Mouse (Mus musculus) cerebellum, postnatal 36 days (tissue): ENCODE data around the gene Nptx1.

Experiments
- DNase-seq, 2 experiments: peaks; one replicate each; pipeline ENCODE4 v3.0.0; 2021 to 2022; ENCODE audit warnings: mixed read lengths in 2 of 2

The Nptx1 gene

DNA sequence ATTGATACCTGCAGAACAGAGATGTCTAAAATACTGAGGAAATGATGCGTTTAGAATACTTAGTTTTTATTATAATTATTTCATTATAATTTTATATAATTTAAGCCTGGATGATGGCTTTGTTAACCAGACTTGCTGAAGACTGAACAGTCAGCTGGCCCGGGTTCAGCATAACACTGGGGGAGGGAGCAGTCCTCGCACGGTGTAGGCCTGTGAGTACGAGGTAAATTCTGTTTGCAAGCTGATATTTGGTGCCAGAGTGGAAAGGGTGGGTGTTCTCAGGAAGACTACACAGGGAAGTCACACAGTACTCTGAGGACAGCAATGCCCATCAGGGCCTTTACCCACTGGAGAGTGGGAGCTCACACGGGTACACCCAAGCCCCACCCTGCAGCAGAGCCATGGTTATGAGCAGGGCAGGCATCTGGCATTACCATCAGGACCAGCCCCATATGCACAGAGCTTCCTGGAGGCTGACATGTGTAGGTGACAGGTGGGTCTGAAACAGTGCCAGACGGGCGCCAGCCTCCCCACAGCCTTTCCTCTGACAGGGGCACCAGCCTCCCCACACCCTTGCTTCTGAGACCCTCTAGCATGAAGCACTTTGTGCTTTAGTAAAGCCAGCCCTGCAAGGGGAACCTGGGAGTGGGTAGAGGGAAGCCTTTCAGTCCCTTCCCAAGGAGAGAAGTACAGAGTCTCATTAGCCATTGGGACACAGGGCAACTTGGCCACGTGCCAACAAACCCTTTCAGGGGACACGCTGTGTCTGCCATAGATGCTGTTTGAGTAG lies 3.2 kb upstream of the Nptx1 start:
- DNase-seq: peak; percentile 39 to 51

GRCm38 (mm10) chr11:119549371-119549811 lies 1.8 kb upstream of the Nptx1 start:
- DNase-seq: peak; percentile 46 to 63

GRCm38 (mm10) chr11:119548741-119549370 lies 1.3 kb upstream of the Nptx1 start:
- peak; percentile 52 to 58 for DNase-seq

- DNase-seq: peak in 1 of 2 experiments; percentile 56
Measured at GRCm38 (mm10) chr11:119547951-119548591, 518 bp upstream of the Nptx1 start.

GRCm38 (mm10) chr11:119546496-119547182 lies 914 bp downstream of the Nptx1 start:
- DNase-seq: peak; percentile 56 to 57

GRCm38 (mm10) chr11:119545741-119546495 lies 1.6 kb downstream of the Nptx1 start:
- peak; percentile 65 to 66 for DNase-seq

- DNase-seq: no peak
Measured at GRCm38 (mm10) chr11:119545281-119545680, 2.3 kb downstream of the Nptx1 start.

DNA sequence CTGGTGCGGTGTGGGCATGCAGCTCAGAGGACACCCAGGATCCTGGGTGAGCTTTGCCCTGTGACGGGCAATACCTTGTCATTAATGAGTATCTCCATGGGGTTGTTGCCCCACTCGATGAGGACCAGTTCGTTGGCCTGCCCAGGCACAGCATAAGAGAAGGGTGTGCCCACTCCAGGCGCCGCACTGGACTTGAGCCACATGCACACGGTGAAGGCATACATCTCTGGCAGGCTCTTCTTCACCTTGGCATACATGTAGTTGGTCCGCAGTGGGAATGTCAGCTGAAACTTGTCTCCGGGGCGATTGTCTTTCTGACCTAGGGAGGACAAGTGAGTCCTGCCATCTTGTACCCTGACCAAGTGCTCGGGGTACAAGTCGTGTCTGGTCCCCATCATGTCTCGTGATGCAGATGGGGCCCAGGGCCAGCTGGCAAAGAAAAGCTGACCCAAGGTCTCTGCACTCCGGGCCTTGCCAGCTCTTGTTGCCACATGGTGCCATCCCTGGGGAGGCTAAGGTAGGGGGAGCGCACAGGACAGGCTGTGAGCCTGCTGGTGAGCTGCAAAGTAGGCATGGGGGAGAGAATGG lies 2.9 kb downstream of the Nptx1 start:
- DNase-seq: peak; percentile 74 to 77

- DNase-seq: peak in 1 of 2 experiments; percentile 38
Measured at GRCm38 (mm10) chr11:119543816-119544517, 3.6 kb downstream of the Nptx1 start.

DNA sequence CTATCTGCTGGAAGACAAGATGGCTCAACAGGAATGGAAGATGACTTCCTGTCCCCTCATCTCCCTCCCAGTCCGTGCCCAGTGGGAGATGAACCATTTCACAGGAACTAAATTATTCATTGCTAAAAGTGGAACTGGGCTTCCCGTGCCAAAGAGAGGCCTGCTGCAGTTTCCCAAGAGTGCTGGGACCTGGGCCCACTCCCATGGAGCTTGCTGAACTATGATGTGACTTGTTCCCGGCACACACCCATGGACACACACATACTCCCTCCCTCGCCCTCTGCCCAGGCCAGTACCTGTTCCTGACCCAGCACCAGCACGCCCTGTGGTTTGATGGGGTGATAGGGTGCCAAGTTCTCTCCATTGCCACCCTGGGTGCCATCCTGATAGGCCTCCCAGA lies 4.7 kb downstream of the Nptx1 start:
- DNase-seq: peak; percentile 68 to 77

DNA sequence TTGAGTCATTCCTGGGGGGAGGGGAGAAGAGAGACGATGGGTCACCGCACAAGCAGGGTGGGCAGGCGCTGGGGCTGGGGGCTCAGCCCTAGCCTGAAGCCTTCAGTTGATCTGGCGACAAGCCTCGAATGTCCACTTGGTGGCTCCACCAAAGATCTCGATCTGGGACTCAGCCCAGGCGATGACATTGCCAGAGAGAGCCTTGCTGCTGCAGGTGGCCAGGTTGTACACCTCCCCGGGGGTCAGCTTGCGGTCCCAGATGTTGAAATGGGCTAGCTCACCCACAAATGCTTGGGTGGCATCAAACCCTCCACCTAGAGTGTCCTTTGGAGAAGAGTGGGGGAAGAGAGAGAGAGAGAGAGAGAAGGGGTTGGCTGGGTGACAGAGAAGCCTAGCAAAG lies 5.2 kb downstream of the Nptx1 start:
- peak; percentile 61 to 63 for DNase-seq

- DNase-seq: peak in 1 of 2 experiments; percentile 36
Measured at GRCm38 (mm10) chr11:119541082-119541481, 6.5 kb downstream of the Nptx1 start.

- peak in 1 of 2 experiments; percentile 40 for DNase-seq
Measured at GRCm38 (mm10) chr11:119540560-119540959, 7.0 kb downstream of the Nptx1 start.

DNA sequence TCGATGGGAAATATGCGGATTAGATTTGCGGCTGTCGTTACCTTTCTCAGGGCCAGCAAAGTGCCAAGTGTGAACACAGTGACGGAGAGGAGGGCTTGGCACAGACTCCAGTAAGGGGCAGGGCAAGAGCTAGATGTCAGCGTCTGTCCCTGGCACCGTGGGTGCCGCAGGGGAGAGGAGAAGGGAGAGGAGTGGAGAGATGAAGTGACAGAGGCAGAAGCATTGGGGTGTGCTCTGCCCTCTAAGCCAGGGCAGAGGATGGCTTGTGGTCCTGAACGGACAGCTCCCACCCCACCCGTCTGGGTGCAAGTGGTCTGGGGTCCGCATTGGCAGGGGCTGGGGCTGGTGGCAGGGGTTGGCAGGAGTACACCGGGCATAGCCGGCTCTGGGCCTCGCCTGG lies 7.6 kb downstream of the Nptx1 start:
- peak; percentile 62 to 66 for DNase-seq

GRCm38 (mm10) chr11:119533745-119534144 lies 13.8 kb downstream of the Nptx1 start:
- DNase-seq: no peak

DNA sequence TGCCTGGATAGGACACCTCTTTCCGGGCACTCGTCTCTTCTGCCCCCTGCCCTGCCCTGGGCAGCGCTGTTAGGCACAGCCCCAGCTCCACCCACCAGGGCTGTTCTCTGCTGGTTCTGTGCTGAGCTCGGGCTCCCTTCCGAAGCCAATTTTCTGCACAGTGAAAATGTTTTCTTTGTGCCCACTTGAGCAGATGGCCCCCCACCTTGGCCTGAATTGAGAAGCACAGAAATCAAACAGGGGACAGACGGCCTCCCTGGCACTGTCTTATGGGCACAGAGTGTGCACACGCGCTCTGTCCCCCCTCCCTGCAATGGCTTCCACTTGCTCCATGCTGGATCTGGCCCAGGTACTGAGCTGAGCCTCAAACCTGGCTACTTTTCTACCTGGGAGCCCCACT lies 15.1 kb downstream of the Nptx1 start:
- peak; percentile 79 to 81 for DNase-seq

DNA sequence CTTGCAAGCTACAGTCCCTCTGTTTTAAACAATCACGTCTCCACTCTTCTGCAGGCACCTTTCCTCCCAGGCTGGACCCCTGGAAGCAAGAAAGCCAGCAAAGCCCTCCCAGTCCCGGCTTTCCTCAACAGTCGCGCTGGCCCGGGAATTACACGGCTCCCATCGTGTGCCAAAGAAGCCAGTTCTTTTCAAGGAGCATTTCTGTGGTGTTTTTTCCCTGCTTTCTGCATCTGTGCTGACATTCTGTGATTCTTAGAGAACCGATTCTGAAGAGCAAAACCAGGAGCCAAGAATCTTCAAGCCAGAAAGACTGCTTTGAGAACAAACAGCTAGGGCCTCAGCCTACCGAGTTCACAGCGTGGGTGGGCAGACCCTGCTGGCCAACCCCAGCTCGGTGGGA lies 18.6 kb downstream of the Nptx1 start:
- no peak for DNase-seq

- DNase-seq: no peak
Measured at GRCm38 (mm10) chr11:119526068-119526966, 21.2 kb downstream of the Nptx1 start.

DNA sequence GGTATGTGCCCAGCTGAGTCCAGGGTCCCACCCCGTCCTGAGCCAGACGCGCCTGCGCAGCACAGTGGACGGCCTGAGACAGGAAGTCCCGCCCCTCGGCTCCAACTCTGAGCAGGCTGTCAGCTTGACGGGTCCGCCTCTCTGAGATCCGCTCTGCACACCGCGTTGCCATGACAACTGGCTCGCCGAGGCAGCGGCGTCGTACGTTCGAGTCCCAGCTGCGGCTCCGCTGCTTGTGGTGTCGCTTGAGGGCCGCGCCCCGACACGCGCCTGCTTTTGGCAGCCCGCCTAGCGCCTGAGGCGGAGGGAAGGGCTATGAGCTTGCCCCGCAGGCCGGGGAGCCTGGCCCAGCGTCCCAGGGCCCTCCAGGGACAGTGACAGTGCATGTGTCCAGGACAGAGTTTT lies 23.0 kb downstream of the Nptx1 start:
- DNase-seq: peak; percentile 62 to 75

- no peak for DNase-seq
Measured at GRCm38 (mm10) chr11:119523392-119523791, 24.2 kb downstream of the Nptx1 start.
